Mouse (Mus musculus) hindbrain, embryonic 16.5 days (tissue): ENCODE data around the gene Dcaf15. TPM values are rescaled to one million over a fixed set of nuclear protein-coding genes. Genes with fewer than 3 reads are reported as not detected.
A peak's percentile ranks its signal among the peaks of the same experiment; 100 is the strongest.

Source experiments
- ATAC-seq: fragments of 200-750 bp; cut with Nextera tagmentation; 2 replicates; pipeline ENCODE4 v1.8.0; 2017; ENCODE audit warnings: moderate TSS enrichment, moderate library complexity
- H3K27ac ChIP-seq: fragments of 300-500 bp; sonication (generic); 2 replicates; pipeline ENCODE4 v1.5.1; 2014; ENCODE audit warnings: low read depth, mild to moderate bottlenecking, control low read depth, low read length, moderate library complexity
- H3K27me3 ChIP-seq: fragments of 300-500 bp; sonication (generic); replicated peaks from 2 replicates; pipeline ENCODE4 v1.6.1; 2014; ENCODE audit warnings: low read length; ENCODE audit not compliant: control insufficient read depth, insufficient read depth
- H3K36me3 ChIP-seq: fragments of 300-500 bp; sonication (generic); 2 replicates; pipeline ENCODE4 v1.6.1; 2014; ENCODE audit warnings: mild to moderate bottlenecking, low read length, moderate library complexity, mixed read lengths; ENCODE audit not compliant: control insufficient read depth, insufficient read depth
- H3K4me1 ChIP-seq: fragments of 300-500 bp; sonication (generic); 2 replicates; pipeline ENCODE4 v1.6.1; 2014; ENCODE audit warnings: low read depth, low read length; ENCODE audit not compliant: control insufficient read depth, insufficient read depth
- H3K4me2 ChIP-seq: fragments of 300-500 bp; sonication (generic); 2 replicates; pipeline ENCODE4 v1.6.1; 2014; ENCODE audit warnings: mild to moderate bottlenecking, low read length, control low read depth, moderate library complexity
- H3K4me3 ChIP-seq: fragments of 300-500 bp; sonication (generic); 2 replicates; pipeline ENCODE4 v1.5.1; 2014; ENCODE audit warnings: mild to moderate bottlenecking, low read length, control low read depth, moderate library complexity
- H3K9ac ChIP-seq: fragments of 300-500 bp; sonication (generic); 2 replicates; pipeline ENCODE4 v1.6.1; 2014; ENCODE audit warnings: low read depth, mild to moderate bottlenecking, control low read depth, low read length, moderate library complexity
- H3K9me3 ChIP-seq: fragments of 300-500 bp; sonication (generic); 2 replicates; pipeline ENCODE4 v1.6.1; 2014; ENCODE audit warnings: mild to moderate bottlenecking, low read length, moderate library complexity; ENCODE audit not compliant: control insufficient read depth
- WGBS: fragments of 180-500 bp; shearing (Covaris S2); extraction: QIAGEN DNeasy Blood & Tissue Kit; methylation state at CpG from one replicate; pipeline ENCODE4 v1.1.7; 2014; 5-methylcytosine and 5-hydroxymethylcytosine counted together
- polyA plus RNA-seq: library from polyadenylated mRNA; unstranded; fragments of >200 nt; fragmentation: Nextera tagmentation; extraction: Ambion mirVana; gene quantifications from 2 replicates; pipeline ENCODE4 v1.2.1, GENCODE M21; 2015

Gene Dcaf15
- polyA plus RNA-seq, 1 experiment from 2014 or later = 21.5 TPM

GRCm38 (mm10) chr8:84105676-84106075 lies 1.1 kb upstream of the Dcaf15 start:
- Histone ChIP-seq H3K27me3 (no peaks in the 10 kb centered on the region), H3K4me3 (no peak overlapping the region), H3K4me2 (no peak overlapping the region; the same call in 1 of the 2 replicates), H3K9ac (no peak overlapping the region), H3K27ac (no peak overlapping the region; the same call in 1 of the 2 replicates), H3K9me3 (no peaks in the 10 kb centered on the region), H3K36me3 (peaks cover 4% of the 10 kb centered on the region; the same call in 1 of the 2 replicates), H3K4me1 (peaks cover 27% of the 10 kb centered on the region)
- WGBS = 87% methylated on average over 2 of the region's 2 CpGs
- ATAC-seq = no peak

- WGBS = under 1% methylated on average over 18 of the region's 29 CpGs
Observed at GRCm38 (mm10) chr8:84104221-84104620, 347 bp downstream of the Dcaf15 start.

GRCm38 (mm10) chr8:84103601-84104000 lies 967 bp downstream of the Dcaf15 start:
- H3K4me3 ChIP-seq = peak overlapping the region; percentile 65
- ATAC-seq = no peak
- peaks cover 27% of the 10 kb centered on the region for H3K4me1 ChIP-seq
- peak overlapping the region; percentile 85 for H3K4me2 ChIP-seq
- H3K27ac ChIP-seq = peak overlapping the region; percentile 97
- no peaks in the 10 kb centered on the region for H3K9me3 ChIP-seq
- peaks cover 5% of the 10 kb centered on the region for H3K36me3 ChIP-seq
- no peaks in the 10 kb centered on the region for H3K27me3 ChIP-seq
- WGBS = 28% methylated on average over 3 of the region's 3 CpGs
- H3K9ac ChIP-seq = peak overlapping the region; percentile 86

More at GRCm38 (mm10) chr8:84104221-84104620, 347 bp downstream of the Dcaf15 start:
- peak overlapping the region; percentile 97 for H3K27ac ChIP-seq
- peaks cover 27% of the 10 kb centered on the region for H3K4me1 ChIP-seq
- peak overlapping the region; percentile 86 for H3K9ac ChIP-seq
- H3K27me3 ChIP-seq = no peaks in the 10 kb centered on the region
- H3K4me3 ChIP-seq = peak overlapping the region; percentile 65
- no peaks in the 10 kb centered on the region for H3K9me3 ChIP-seq
- ATAC-seq = peak; percentile 75
- peaks cover 4% of the 10 kb centered on the region; the same call in 1 of the 2 replicates for H3K36me3 ChIP-seq
- H3K4me2 ChIP-seq = peak overlapping the region; percentile 85

- Histone ChIP-seq H3K4me3 (no peak overlapping the region), H3K27me3 (no peaks in the 10 kb centered on the region), H3K4me2 (no peak overlapping the region), H3K9ac (0 out of 2 replicates have a peak overlapping the region, but pooled peaks have one; percentile 5), H3K4me1 (peaks cover 27% of the 10 kb centered on the region), H3K27ac (no peak overlapping the region), H3K36me3 (peaks cover 24% of the 10 kb centered on the region), H3K9me3 (no peaks in the 10 kb centered on the region)
- no peak for ATAC-seq
- WGBS = 90% methylated on average over 25 of the region's 25 CpGs
Observed at GRCm38 (mm10) chr8:84101476-84102270, 2.9 kb downstream of the Dcaf15 start.

GRCm38 (mm10) chr8:84098376-84098775 lies 6.2 kb downstream of the Dcaf15 start:
- Histone ChIP-seq H3K4me2 (no peak overlapping the region), H3K27ac (no peak overlapping the region), H3K9ac (no peak overlapping the region), H3K27me3 (no peaks in the 10 kb centered on the region), H3K4me1 (peaks cover 17% of the 10 kb centered on the region), H3K36me3 (peaks cover 52% of the 10 kb centered on the region), H3K9me3 (no peaks in the 10 kb centered on the region), H3K4me3 (no peak overlapping the region)
- 94% methylated on average over 7 of the region's 7 CpGs for WGBS
- ATAC-seq = no peak

- Histone ChIP-seq H3K4me1 (no peaks in the 10 kb centered on the region), H3K9ac (no peak overlapping the region), H3K9me3 (no peaks in the 10 kb centered on the region), H3K27ac (no peak overlapping the region), H3K27me3 (no peaks in the 10 kb centered on the region), H3K4me3 (no peak overlapping the region), H3K36me3 (peaks cover 58% of the 10 kb centered on the region), H3K4me2 (no peak overlapping the region)
- WGBS = 65% methylated on average over 8 of the region's 8 CpGs
- no peak for ATAC-seq
Observed at GRCm38 (mm10) chr8:84096061-84096460, 8.5 kb downstream of the Dcaf15 start.

- Histone ChIP-seq H3K27me3 (no peaks in the 10 kb centered on the region), H3K4me2 (no peak overlapping the region), H3K4me3 (no peak overlapping the region), H3K27ac (no peak overlapping the region), H3K36me3 (peaks cover 38% of the 10 kb centered on the region), H3K9ac (no peak overlapping the region), H3K4me1 (no peaks in the 10 kb centered on the region), H3K9me3 (no peaks in the 10 kb centered on the region)
- 91% methylated on average over 8 of the region's 8 CpGs for WGBS
- ATAC-seq = no peak
Observed at GRCm38 (mm10) chr8:84090585-84090984, 14.0 kb downstream of the Dcaf15 start.

GRCm38 (mm10) chr8:84089277-84089676 lies 15.3 kb downstream of the Dcaf15 start:
- Histone ChIP-seq H3K9ac (no peak overlapping the region), H3K4me1 (no peaks in the 10 kb centered on the region), H3K27ac (no peak overlapping the region), H3K4me3 (no peak overlapping the region), H3K9me3 (no peaks in the 10 kb centered on the region), H3K27me3 (no peaks in the 10 kb centered on the region), H3K4me2 (no peak overlapping the region), H3K36me3 (peaks cover 27% of the 10 kb centered on the region)
- 86% methylated on average over 9 of the region's 9 CpGs for WGBS
- ATAC-seq = no peak

- Histone ChIP-seq H3K36me3 (peaks cover 28% of the 10 kb centered on the region), H3K4me2 (no peak overlapping the region), H3K9me3 (no peaks in the 10 kb centered on the region), H3K4me3 (no peak overlapping the region), H3K4me1 (no peaks in the 10 kb centered on the region), H3K27me3 (no peaks in the 10 kb centered on the region), H3K27ac (no peak overlapping the region), H3K9ac (no peak overlapping the region)
- WGBS = 93% methylated on average over 14 of the region's 14 CpGs
- no peak for ATAC-seq
Observed at GRCm38 (mm10) chr8:84087821-84088220, 16.7 kb downstream of the Dcaf15 start.
